Mouse (Mus musculus): ENCODE results near the gene Cxcl13. TPM values are rescaled to one million over a fixed set of nuclear protein-coding genes. Genes with fewer than 3 reads are reported as not detected.

Gene Cxcl13
- polyA plus RNA-seq (2014; fragmentation: Nextera tagmentation; extraction: Ambion mirVana): 0.86 and 1.2 TPM in 2 replicates

DNA sequence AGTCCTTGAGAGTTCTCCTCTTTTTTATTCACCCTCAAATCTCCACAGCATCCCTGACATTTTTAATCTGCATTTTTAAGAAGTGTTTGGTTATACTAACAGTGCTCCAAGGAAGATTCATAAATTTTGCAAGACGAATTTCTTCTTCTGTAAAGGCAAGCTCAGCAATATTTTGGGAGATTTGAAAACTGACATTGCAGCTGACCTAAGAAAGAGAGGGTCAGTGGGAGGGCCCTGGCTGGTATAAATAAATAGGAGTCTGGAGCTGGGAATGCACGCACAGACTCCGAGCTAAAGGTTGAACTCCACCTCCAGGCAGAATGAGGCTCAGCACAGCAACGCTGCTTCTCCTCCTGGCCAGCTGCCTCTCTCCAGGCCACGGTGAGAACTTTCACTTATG lies at the start of gene Cxcl13:
Gene Cxcl13, plus strand, starts transcription at position 301 of the 400 bp plus-strand sequence.
- H3K9ac ChIP-seq (ENCODE audit: low read depth, low read length): no peak within 1 kb of the TSS
- ATAC-seq (replicated peaks; ENCODE audit: insufficient number of reproducible peaks, low FRiP score, low TSS enrichment): no peak
- H3K4me1 ChIP-seq (ENCODE audit: control insufficient read depth, insufficient read depth, low read length): no peaks in the 10 kb centered on the region
- no peaks in the 10 kb centered on the region for H3K27me3 ChIP-seq (ENCODE audit: control insufficient read depth, insufficient read depth, low read length)
- H3K4me3 ChIP-seq (ENCODE audit: low read depth, low read length): no peak within 1 kb of the TSS
- H3K9me3 ChIP-seq (replicated peaks; ENCODE audit: control insufficient read depth, low read length): no peaks in the 10 kb centered on the region
- H3K27ac ChIP-seq (ENCODE audit: low read depth, low read length): no peak within 1 kb of the TSS
- 43% methylated on average over 5 of the region's 5 CpGs for WGBS (ENCODE audit: insufficient replicate concordance)
- no peaks in the 10 kb centered on the region for H3K36me3 ChIP-seq (ENCODE audit: control insufficient read depth, insufficient read depth, low read length)
- no peak within 1 kb of the TSS for H3K4me2 ChIP-seq

DNA sequence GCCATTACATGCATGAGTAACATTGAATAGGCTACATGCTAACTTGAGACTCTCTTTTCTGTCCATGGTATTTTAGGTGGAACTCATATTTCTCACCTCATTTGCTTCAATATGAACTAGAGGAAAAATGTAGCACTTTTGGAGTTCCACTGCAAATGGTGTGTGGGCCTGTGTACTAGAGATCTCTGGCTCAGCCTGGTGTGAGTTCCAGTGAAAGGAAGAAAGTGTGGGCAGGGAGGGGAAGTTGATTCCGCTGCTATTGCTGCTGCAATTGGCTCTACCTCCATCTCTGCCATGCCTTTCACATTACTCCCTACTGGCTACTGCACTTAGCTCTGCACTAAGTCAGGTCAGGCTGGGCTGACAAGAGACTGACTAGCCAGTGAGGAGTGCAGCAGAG lies 45.7 kb upstream of the Cxcl13 start:
- 71% methylated on average over 1 of the region's 1 CpGs for WGBS (ENCODE audit: insufficient replicate concordance)
- H3K9me3 ChIP-seq (replicated peaks; ENCODE audit: control insufficient read depth, low read length): no peaks in the 10 kb centered on the region
- H3K27ac ChIP-seq (ENCODE audit: low read depth, low read length): no peak overlapping the region
- H3K4me1 ChIP-seq (ENCODE audit: control insufficient read depth, insufficient read depth, low read length): no peaks in the 10 kb centered on the region
- no peaks in the 10 kb centered on the region for H3K27me3 ChIP-seq (ENCODE audit: control insufficient read depth, insufficient read depth, low read length)
- H3K4me3 ChIP-seq (ENCODE audit: low read depth, low read length): no peak overlapping the region
- no peak overlapping the region for H3K4me2 ChIP-seq
- ATAC-seq (replicated peaks; ENCODE audit: insufficient number of reproducible peaks, low FRiP score, low TSS enrichment): no peak
- H3K9ac ChIP-seq (ENCODE audit: low read depth, low read length): no peak overlapping the region
- H3K36me3 ChIP-seq (ENCODE audit: control insufficient read depth, insufficient read depth, low read length): no peaks in the 10 kb centered on the region

DNA sequence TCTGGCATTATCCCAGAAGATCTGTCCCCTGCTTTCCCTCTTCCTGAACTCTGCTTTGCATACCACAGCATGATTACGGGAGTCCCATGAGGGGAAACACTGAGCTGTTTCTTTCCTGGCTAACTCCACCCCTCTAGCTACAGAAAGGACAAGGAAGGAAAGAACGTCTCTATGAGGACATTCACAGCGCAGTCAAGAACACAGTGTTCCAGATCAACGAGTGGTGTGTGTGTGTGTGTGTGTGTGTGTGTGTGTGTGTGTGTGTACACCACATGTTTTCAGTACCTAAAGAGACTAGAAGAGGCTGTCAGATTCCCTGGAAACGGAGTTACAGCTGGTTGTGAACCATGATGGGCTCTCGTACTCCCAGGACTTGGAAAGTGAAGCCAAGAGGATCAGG lies 38.3 kb upstream of the Cxcl13 start:
- H3K9me3 ChIP-seq (replicated peaks; ENCODE audit: control insufficient read depth, low read length): no peaks in the 10 kb centered on the region
- no peak overlapping the region for H3K9ac ChIP-seq (ENCODE audit: low read depth, low read length)
- no peak for ATAC-seq (replicated peaks; ENCODE audit: insufficient number of reproducible peaks, low FRiP score, low TSS enrichment)
- no peak overlapping the region for H3K4me2 ChIP-seq
- no peaks in the 10 kb centered on the region for H3K36me3 ChIP-seq (ENCODE audit: control insufficient read depth, insufficient read depth, low read length)
- no peaks in the 10 kb centered on the region for H3K4me1 ChIP-seq (ENCODE audit: control insufficient read depth, insufficient read depth, low read length)
- no peak overlapping the region for H3K27ac ChIP-seq (ENCODE audit: low read depth, low read length)
- H3K27me3 ChIP-seq (ENCODE audit: control insufficient read depth, insufficient read depth, low read length): no peaks in the 10 kb centered on the region
- WGBS (ENCODE audit: insufficient replicate concordance): 71% methylated on average over 6 of the region's 6 CpGs
- H3K4me3 ChIP-seq (ENCODE audit: low read depth, low read length): no peak overlapping the region

DNA sequence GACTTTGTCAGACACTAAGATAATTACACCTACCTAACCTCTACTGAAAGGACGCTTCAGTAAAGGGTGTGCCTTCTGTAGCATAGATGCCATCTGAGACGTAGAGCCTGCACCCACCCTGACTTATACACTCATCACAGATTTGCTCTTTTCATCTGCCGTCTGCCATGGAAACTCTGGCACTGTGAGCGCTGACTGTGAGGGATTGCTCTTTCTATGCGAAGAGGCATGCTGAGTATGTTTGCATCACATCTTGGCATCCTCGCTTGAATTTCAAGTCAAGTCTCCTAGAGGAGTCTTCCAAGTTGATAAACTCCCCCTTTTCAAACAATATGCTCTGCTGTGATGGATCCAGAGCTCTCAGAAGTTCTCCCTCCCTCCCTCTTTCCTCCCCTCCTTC lies 32.7 kb upstream of the Cxcl13 start:
- Histone ChIP-seq H3K36me3 (ENCODE audit: control insufficient read depth, insufficient read depth, low read length) (no peaks in the 10 kb centered on the region), H3K4me3 (ENCODE audit: low read depth, low read length) (no peak overlapping the region), H3K9me3 (replicated peaks; ENCODE audit: control insufficient read depth, low read length) (no peaks in the 10 kb centered on the region), H3K9ac (ENCODE audit: low read depth, low read length) (no peak overlapping the region), H3K27me3 (ENCODE audit: control insufficient read depth, insufficient read depth, low read length) (no peaks in the 10 kb centered on the region), H3K4me2 (no peak overlapping the region), H3K4me1 (ENCODE audit: control insufficient read depth, insufficient read depth, low read length) (no peaks in the 10 kb centered on the region), H3K27ac (ENCODE audit: low read depth, low read length) (no peak overlapping the region)
- WGBS (ENCODE audit: insufficient replicate concordance): 78% methylated on average over 6 of the region's 6 CpGs
- ATAC-seq (replicated peaks; ENCODE audit: insufficient number of reproducible peaks, low FRiP score, low TSS enrichment): no peak

DNA sequence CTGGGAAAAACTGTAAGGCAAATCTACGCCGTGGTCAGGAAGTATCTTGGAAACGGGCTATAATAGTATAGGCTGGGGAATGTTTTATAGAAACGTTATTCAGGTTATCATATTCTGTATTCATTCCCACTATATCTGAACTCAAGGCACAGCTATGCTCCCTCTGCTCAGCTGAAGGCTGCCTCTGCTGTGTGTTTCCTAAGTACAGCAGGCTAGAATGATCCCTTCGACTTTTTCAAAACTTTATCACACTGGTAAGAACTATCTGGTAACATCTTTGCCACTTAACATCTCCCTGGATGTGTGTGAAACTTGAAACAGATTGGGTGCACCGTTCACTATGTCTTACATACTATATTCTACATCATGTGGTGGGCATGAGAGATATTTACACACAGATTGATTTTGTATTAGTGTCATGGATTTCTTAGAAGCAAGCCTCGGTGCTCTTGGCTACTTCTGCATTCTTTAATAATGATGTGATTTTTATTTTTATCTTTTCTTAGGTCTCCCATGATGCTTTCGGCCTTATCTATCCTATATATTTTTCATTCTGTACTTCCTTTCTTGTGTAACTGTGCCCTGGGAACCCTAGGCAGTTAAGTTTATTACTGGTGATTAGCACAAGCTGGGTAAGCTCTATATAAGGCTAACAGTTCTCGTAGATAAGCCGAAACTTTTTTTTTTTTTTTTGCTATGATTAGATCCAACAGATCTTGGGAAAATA lies 31.4 kb upstream of the Cxcl13 start:
- H3K27me3 ChIP-seq (ENCODE audit: control insufficient read depth, insufficient read depth, low read length): no peaks in the 10 kb centered on the region
- no peak overlapping the region for H3K27ac ChIP-seq (ENCODE audit: low read depth, low read length)
- no peaks in the 10 kb centered on the region for H3K36me3 ChIP-seq (ENCODE audit: control insufficient read depth, insufficient read depth, low read length)
- H3K4me3 ChIP-seq (ENCODE audit: low read depth, low read length): no peak overlapping the region
- H3K4me2 ChIP-seq: no peak overlapping the region
- no peaks in the 10 kb centered on the region for H3K4me1 ChIP-seq (ENCODE audit: control insufficient read depth, insufficient read depth, low read length)
- WGBS (ENCODE audit: insufficient replicate concordance): 74% methylated on average over 10 of the region's 10 CpGs
- ATAC-seq (replicated peaks; ENCODE audit: insufficient number of reproducible peaks, low FRiP score, low TSS enrichment): no peak
- no peak overlapping the region for H3K9ac ChIP-seq (ENCODE audit: low read depth, low read length)
- no peaks in the 10 kb centered on the region for H3K9me3 ChIP-seq (replicated peaks; ENCODE audit: control insufficient read depth, low read length)

DNA sequence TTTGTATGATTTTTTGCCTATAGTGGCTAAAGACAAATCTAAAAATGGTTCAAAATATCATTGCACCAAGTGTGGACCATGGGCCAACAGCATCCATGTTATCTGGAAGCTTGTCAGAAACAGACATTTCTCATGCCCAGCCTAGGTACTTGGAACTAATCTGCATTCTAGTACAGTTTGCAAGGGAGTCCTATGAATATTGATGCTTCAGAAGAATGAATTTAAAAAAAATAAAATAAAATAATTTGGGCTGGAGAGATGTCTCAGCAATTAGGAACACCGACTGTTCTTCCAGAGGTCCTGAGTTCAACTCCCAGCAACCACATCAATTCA lies 30.9 kb upstream of the Cxcl13 start:
- Histone ChIP-seq H3K9me3 (replicated peaks; ENCODE audit: control insufficient read depth, low read length) (no peaks in the 10 kb centered on the region), H3K27ac (ENCODE audit: low read depth, low read length) (no peak overlapping the region), H3K4me1 (ENCODE audit: control insufficient read depth, insufficient read depth, low read length) (no peaks in the 10 kb centered on the region), H3K4me2 (no peak overlapping the region), H3K4me3 (ENCODE audit: low read depth, low read length) (no peak overlapping the region), H3K27me3 (ENCODE audit: control insufficient read depth, insufficient read depth, low read length) (no peaks in the 10 kb centered on the region), H3K9ac (ENCODE audit: low read depth, low read length) (no peak overlapping the region), H3K36me3 (ENCODE audit: control insufficient read depth, insufficient read depth, low read length) (no peaks in the 10 kb centered on the region)
- ATAC-seq (replicated peaks; ENCODE audit: insufficient number of reproducible peaks, low FRiP score, low TSS enrichment): no peak
- 91% methylated on average over 1 of the region's 1 CpGs for WGBS (ENCODE audit: insufficient replicate concordance)

DNA sequence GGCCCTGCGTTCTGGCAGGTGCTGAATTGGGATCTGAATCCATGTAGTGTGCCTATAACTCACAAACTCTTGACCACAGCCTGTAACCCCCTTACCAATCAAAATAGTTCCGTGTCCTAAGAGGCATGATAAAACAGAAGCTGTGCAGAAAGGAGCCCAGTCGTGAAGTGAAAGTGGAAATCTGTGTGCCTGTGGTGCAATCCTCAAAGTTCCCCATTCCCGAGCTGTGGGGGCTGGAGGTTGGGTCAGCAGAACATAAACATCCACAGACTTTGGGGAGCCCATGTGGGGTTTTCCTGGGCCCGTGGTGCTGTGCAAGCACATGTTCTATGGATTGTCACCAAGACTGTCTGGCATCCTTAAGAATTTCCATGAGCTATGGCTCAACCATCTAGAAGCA lies 21.7 kb upstream of the Cxcl13 start:
- Histone ChIP-seq H3K4me3 (ENCODE audit: low read depth, low read length) (no peak overlapping the region), H3K9ac (ENCODE audit: low read depth, low read length) (no peak overlapping the region), H3K9me3 (replicated peaks; ENCODE audit: control insufficient read depth, low read length) (no peaks in the 10 kb centered on the region), H3K36me3 (ENCODE audit: control insufficient read depth, insufficient read depth, low read length) (no peaks in the 10 kb centered on the region), H3K4me1 (ENCODE audit: control insufficient read depth, insufficient read depth, low read length) (no peaks in the 10 kb centered on the region), H3K27me3 (ENCODE audit: control insufficient read depth, insufficient read depth, low read length) (no peaks in the 10 kb centered on the region), H3K27ac (ENCODE audit: low read depth, low read length) (no peak overlapping the region), H3K4me2 (no peak overlapping the region)
- no peak for ATAC-seq (replicated peaks; ENCODE audit: insufficient number of reproducible peaks, low FRiP score, low TSS enrichment)
- 67% methylated on average over 5 of the region's 5 CpGs for WGBS (ENCODE audit: insufficient replicate concordance)

DNA sequence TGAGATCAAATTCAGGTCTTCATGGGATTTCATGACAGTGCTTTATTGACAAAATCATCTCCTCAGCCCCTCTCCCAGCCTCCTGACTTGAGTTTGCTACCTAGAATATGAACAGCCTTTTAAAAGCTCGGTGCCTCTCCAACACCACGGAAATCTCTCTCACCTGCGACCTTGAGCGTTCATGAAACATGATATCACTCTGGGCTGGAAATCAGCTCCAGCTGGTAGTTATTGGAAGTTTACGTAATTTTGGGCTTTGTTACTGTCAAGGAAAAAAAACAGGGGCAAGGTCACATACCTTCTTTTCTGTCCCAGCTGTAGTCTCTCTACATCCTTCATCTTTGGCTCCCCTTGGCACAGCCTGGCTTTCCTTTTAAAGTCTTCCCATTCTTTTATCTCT lies 20.7 kb upstream of the Cxcl13 start:
- 75% methylated on average over 5 of the region's 5 CpGs for WGBS (ENCODE audit: insufficient replicate concordance)
- no peak overlapping the region for H3K9ac ChIP-seq (ENCODE audit: low read depth, low read length)
- ATAC-seq (replicated peaks; ENCODE audit: insufficient number of reproducible peaks, low FRiP score, low TSS enrichment): no peak
- no peaks in the 10 kb centered on the region for H3K4me1 ChIP-seq (ENCODE audit: control insufficient read depth, insufficient read depth, low read length)
- H3K27me3 ChIP-seq (ENCODE audit: control insufficient read depth, insufficient read depth, low read length): no peaks in the 10 kb centered on the region
- no peak overlapping the region for H3K4me3 ChIP-seq (ENCODE audit: low read depth, low read length)
- H3K36me3 ChIP-seq (ENCODE audit: control insufficient read depth, insufficient read depth, low read length): no peaks in the 10 kb centered on the region
- H3K27ac ChIP-seq (ENCODE audit: low read depth, low read length): no peak overlapping the region
- no peaks in the 10 kb centered on the region for H3K9me3 ChIP-seq (replicated peaks; ENCODE audit: control insufficient read depth, low read length)
- no peak overlapping the region for H3K4me2 ChIP-seq

DNA sequence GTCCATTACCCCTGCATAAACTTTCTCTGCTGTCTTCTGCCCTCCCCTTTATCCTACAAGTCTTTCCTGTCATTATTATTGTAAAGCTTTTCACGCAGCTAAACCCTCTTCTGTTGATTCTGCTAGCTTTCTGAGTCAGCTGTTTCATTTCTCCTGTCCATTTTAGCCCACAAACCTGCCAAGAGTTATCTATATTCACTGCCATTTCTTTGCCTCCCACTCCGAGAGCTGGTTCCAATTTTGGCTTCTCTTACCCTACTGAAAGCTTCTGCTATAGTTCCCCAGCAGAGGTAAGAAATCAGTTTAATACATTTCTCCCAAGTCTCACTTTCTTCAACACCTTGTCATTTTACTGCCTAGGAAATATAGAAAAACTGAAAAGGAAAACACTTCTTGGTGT lies 19.6 kb upstream of the Cxcl13 start:
- 43% methylated on average over 2 of the region's 2 CpGs for WGBS (ENCODE audit: insufficient replicate concordance)
- Histone ChIP-seq H3K4me1 (ENCODE audit: control insufficient read depth, insufficient read depth, low read length) (no peaks in the 10 kb centered on the region), H3K9me3 (replicated peaks; ENCODE audit: control insufficient read depth, low read length) (no peaks in the 10 kb centered on the region), H3K36me3 (ENCODE audit: control insufficient read depth, insufficient read depth, low read length) (no peaks in the 10 kb centered on the region), H3K4me2 (no peak overlapping the region), H3K27ac (ENCODE audit: low read depth, low read length) (no peak overlapping the region), H3K27me3 (ENCODE audit: control insufficient read depth, insufficient read depth, low read length) (no peaks in the 10 kb centered on the region), H3K9ac (ENCODE audit: low read depth, low read length) (no peak overlapping the region), H3K4me3 (ENCODE audit: low read depth, low read length) (no peak overlapping the region)
- ATAC-seq (replicated peaks; ENCODE audit: insufficient number of reproducible peaks, low FRiP score, low TSS enrichment): no peak
